Mouse (Mus musculus) adrenal gland, adult 2 months (tissue): Measurements from ENCODE around the gene Cx3cr1. TPM values are rescaled to one million over a fixed set of nuclear protein-coding genes. Genes with fewer than 3 reads are reported as not detected.

Experiments
- DNase-seq: peaks from one replicate; pipeline ENCODE4 v3.0.0; 2021
- polyA plus RNA-seq: library from polyadenylated mRNA; depleted of rRNA; stranded (reverse); fragments of >200 nt; gene quantifications from 2 replicates; pipeline ENCODE4 v1.2.3, GENCODE M21; 2012
- total RNA-seq, 2 experiments: library from RNA; stranded (reverse); gene quantifications; 2 replicates each; pipeline ENCODE4 v1.2.3; 2021

The Cx3cr1 gene
- total and polyA plus RNA-seq, 3 experiments: 3.5 to 12.5 (median 10.8) TPM

DNA sequence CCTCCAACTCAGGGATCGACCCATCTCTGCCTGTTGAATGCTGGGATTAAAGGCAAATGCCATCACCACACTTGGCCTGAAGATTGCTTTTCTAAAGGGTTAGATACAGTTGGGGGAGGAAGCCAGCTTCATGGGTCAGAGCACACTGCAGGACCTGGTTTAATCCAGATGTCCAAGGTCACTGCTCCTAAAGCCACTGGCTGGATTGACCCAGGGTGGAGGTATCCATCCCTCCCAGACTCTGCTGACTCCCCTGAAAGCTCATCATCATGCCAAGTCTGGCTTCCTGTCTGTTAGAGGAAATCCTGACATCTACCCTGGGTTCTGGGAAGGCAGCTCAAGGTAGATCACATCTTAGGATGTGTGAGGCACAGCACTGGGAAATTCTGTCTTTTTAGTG, 70.9 kb downstream of the Cx3cr1 start:
- DNase-seq: no peak

DNA sequence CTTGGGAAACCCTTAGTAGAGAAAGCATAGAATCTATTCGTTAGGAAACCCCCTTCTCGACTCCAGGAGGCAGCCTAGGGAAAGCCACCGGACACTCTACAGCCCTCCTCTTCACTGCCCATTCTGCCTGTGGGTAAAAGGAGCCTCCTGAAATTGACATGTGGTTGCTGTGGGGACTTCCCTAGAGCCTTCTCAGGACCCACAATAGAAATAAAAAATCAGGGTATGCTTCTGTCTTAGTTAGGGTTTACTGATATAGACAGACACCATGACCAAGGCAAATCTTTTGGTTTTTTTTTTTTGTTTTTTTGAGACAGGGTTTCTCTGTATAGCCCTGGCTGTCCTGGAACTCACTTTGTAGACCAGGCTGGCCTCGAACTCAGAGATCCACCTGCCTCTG, 73.6 kb downstream of the Cx3cr1 start:
- DNase-seq: no peak

DNA sequence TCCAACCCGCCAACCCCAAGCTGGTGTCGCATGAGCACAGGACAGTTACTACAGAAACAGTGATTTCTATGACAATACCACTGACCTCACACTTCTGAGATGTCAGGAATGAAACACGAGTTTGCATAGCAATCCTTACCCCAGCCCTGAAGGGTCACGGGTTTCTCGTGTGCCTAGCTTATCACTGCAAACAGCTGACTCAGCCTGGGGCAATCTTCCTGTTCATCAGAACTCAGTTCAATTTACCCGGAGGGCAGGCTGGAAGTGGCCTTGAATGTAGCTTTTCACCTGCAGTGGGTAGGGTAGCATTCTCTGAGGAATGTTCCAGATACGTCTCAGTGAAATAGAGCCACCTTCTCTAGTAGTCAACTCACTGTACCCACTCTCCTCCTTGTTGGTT, 75.5 kb downstream of the Cx3cr1 start:
- no peak for DNase-seq

DNA sequence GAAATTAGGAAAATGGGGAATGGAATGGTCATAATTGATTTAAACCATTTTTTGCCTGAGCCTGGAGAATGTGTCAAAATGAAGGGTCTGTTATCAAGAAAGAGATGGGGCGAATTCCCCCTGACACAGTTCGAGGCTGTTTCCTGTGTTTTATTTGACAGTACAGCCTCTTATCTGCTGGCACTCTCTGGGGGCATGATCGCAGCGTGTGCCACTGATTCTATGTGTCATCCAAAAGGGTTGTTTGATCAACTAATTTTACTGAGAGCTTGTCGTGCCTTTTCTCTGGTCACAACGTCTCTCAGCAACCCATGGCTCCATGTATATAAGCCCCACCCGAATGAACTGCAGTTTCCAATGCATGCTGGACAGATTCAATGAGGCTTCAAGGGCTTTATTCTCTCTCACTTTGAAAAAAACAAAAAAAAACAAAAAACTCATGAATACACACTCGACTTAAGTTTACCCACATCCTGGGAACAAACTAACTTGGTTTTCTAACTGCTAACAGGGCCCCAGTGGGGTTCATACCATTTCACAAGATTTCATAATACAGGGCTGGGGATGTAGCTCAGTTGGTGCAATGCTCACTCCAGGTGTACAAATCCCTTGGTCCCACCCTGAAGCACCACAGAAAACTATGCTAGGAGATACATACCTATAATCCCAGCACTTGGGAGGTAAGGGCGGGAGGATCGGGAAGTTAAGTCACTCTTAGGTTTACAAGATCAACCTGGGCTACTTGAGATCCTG, 76.4 kb downstream of the Cx3cr1 start:
- DNase-seq: no peak

DNA sequence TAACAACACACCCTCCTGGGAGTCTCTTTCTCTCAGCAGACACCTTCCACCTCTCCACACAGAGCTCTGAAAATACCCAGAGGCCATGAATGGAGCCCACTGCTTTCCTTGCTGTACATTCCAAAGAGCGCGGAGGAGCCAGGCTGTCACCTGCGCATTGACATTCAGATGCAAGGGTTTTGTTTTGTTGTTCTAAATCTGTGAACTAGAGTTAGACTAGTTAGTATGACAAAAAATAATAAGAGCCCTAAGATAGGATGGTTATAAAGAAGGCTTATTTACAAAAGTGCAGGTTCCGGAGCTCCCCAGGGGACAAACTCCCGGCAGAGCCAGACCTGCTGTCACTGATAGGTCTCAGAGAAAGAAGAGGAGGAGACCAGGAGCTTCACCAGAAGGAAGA, 78.4 kb downstream of the Cx3cr1 start:
- no peak for DNase-seq

DNA sequence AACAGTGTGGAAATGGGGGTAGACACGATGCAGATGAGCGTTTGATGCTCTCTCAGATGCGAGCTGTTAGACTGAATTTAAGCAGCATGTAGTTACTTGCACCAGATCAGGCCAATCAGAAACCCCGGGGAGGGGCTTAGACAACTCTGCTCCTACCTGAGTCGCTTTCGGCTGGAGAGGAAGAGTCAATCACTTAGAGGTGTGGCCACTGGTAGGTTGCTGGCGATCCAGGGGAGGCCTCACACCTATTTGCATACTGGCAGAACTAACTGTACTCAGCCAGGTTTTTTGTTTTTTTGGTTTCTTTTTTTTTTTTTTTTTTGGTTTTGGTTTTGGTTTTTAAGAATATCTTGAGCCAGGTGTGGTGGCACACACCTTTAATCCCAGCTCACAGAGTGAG, 81.4 kb downstream of the Cx3cr1 start:
- no peak for DNase-seq

DNA sequence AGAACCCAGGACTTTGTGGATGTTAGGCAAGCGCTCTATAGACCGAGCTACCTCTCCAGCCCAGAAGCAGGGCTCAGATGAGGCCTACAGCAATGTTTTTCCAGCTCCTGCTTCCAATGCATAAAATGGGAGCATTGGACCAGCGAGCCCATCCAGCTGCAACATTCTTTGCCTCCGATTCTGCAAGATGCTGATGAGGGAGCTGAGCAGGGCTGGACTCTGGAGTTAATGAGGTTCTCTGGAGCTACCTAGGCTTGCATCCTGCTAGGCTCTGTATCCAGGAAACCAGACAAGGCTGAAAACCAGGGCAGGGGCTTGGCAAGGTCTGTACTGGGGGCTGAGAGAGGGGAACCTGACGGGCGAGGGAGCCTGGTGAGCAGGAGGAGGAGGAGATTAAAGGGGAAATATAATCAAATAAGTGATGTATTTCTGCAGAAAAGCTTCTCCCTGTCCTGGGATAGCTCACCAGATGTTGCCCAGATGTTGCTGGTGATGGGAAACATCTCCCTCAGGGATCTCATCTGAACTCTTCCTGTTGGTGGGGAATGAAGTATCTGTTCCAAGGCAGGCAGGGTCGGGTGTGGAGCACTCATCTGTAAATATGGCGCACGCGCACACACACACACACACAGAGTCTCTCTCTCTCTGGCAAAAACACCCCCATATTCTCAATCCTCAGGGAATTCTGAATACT, 83.7 kb downstream of the Cx3cr1 start:
- no peak for DNase-seq

DNA sequence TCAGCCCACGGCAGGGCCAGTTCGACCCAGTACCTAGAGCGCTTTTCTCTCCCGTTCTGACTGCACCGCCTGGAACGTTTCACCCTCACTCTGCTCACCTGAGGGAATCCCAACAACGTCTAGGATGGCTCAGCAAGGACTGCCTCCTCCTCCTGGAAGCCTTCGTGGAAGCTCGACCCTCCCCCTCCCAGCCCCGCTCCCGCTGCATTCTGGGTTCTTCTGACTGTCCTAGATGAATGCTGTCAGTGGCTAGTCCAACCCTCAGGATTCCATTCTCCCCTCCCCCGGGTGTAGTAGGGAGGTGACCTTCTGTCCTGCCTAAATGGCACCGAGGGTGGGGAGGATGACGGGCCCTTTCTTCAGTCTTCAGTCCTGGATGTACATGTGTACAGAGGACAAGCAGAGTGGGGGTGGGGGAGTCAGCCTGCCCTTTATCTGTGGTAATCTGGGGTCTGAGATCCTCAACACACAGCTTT, 85.1 kb downstream of the Cx3cr1 start, which contains the start of gene Csrnp1:
TSS of gene Csrnp1 (minus strand) at position 123 of the 476 bp plus-strand sequence.
- peak; percentile 65 for DNase-seq

DNA sequence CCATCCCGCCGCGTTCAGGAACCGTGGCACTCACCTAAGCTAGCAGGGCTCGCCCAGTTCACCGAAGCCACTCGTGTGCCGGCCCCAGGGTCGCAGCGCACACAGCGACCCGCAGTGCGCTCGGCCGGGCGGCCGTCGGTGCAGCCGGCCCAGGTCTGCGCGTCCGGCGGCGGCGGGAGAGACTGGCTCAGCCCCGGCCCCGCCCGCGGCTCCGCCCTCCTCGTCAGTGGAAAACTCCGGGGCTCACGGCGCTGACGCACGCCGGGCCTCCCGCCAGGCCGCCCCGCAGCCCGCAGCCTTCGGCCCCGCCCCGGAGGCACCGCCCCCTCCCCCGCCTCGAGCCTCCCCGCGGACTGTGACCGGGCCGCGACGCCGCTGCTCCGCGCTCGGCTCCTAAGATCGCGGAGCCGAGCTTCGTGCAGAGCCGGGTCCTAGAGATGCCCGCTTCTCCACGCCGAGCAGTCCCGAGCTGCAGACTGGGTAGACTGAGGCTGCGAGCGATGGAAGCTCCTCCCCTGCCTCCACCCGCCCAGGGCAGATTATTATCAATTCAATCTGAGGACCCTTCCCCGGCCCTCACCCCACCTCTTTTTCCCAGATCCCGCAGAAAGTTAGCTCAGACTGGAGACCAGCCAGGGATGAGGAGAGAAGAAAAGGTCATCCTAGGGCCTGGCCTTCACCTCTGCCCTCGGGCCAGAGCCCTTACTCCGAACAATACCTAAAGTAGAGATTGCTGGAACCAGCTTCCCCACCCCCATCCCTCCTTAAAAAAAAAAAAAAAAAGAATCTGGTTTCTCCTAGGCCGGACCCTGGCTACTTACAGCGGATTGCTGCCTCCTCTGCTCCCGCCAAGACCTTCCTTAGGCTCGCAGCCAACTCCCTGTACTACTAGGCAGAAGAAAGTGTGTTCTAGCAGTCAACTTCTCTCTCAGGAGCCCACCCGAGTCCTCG, 85.8 kb downstream of the Cx3cr1 start:
- peak; percentile 97 for DNase-seq

DNA sequence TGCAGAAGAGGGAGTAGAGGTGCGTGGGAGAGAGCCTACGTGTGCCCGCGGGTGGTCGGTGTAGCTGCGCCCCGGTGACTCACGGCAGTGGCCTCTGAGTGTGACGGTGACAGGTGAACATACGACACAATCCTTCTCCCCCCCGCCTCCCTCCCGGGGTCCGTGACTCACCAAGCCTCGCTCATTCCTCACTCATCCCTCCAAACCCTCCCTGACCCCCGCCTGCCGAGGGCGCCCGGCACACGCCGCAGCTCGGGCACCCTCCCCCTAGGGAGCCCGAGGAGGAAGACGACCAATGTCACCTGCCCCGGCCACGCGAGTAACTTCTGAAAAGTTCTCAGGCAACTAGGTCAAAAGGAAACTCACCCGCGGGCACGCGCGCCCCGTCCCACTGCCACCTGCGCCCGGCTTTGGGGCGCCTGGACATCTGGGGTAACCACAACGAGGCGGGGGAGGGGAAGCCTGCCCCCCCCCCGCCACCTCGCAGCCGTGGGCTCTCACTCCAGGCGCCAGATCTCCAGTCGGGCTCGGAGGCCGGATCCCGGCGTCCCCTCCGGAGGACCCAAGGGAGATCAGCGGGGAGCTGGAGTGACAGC, 86.6 kb downstream of the Cx3cr1 start:
- DNase-seq: peak; percentile 89

DNA sequence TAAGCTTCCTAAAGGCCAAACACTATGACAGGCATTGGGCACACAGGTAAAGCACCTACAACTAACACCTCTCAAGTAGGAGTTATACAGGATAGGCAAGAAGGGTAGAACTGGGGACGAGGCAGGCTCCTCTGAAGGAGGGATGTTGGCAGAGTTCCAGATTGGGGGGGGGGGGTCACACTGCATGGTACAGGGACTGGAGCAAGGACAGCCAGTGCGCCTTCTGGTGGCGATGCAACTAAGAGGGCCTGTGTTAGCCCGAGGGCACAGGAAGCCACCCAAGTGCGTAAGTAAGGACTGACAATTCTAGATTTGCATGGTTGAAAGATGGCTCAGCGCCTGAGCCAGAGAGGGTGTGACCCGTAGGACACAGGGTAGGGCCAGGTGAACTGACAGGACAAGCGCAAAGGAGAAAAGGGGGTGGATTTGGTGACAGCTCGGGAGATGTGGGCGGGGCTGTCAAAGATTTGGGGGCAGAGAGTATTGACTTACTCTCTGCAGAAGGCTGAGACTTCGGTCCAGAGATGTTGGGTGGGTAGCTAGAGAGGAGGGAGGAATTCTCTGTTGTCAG, 87.4 kb downstream of the Cx3cr1 start:
- peak; percentile 74 for DNase-seq

DNA sequence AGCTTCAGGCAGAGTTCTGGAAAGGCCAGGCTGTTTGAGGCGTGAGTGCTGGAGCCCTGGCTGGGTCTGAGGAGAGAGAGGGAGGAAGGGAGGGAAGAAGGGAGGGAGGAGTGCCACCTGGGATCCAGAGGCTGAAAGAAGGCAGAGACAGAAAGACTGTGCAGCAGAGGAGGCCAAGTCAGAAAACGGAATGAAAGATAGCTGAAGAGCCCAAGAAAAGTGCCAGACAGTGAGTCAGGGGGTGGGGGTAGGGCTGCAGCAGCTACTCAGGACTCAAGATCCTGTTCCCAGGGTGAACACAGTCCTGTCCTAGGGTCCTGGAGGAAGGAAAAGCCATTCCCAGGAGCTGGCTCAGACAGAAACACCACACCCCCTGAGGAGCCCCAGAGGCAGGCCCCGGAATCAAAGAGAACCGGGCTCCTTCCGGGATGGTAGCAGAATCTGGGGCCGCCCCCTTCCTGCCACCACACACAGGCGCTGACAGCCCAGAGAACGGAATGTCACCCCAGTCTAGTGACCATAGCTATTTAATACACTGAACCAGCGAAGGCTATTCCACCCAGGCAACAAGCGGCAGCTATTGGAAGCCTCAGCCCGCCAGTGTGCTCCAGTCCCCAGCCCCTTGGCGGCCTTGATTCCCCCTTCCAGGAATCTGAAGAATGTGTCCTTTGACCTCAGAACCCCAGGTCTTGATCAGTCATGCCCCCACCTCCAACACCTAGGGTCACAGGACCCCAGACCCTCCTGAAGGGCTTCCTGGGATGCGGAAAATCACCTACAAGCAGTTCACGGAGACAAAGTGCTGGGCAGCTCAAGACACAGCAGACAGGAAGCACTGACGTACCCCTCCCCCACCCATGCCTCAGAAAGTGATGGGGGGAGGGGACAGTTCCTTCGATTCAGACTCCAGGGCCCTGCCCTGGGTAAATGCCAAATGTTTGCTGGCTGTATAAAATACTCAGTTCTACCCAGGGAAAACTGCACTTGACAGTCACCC, 88.2 kb downstream of the Cx3cr1 start:
- DNase-seq: peak; percentile 88

DNA sequence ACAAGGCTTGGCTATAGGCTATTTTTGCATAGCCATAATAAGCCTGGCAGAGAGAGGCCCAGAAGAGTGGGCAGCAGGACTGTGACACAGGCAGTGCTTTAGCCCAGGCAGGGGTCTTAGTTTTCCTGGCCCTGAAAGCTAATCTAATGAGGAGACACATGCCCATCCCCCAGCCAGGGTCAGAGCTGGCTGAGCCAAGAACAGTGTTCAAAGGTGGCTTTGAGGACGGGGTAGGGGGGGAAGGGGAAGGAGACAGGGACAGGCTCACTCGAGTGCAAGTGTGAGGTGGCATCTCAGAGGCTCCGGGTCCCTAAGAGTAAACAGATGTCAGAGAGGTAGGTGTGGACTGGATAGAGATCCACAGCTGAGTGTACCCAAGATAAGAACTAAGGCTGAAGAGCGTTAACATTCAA, 88.9 kb downstream of the Cx3cr1 start:
- peak; percentile 39 for DNase-seq

DNA sequence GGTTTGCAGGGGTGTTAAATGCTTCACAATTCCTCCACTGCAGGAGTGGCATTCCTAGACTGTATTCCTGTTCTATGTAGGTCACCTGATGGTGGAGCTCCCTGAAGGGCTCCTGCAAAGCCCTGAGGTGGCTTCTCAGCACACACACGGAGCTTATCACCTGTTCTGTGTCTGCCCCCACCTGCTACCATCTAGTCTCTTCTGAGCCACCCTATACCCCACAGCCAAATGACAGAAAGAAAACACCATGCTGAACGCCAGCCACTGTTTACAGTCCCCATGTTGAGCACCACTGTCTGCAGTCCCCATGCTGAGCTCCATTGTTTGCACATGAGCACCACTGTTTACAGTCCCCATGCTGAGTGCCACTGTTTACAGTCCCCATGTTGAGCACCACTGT, 89.9 kb downstream of the Cx3cr1 start:
- DNase-seq: no peak

DNA sequence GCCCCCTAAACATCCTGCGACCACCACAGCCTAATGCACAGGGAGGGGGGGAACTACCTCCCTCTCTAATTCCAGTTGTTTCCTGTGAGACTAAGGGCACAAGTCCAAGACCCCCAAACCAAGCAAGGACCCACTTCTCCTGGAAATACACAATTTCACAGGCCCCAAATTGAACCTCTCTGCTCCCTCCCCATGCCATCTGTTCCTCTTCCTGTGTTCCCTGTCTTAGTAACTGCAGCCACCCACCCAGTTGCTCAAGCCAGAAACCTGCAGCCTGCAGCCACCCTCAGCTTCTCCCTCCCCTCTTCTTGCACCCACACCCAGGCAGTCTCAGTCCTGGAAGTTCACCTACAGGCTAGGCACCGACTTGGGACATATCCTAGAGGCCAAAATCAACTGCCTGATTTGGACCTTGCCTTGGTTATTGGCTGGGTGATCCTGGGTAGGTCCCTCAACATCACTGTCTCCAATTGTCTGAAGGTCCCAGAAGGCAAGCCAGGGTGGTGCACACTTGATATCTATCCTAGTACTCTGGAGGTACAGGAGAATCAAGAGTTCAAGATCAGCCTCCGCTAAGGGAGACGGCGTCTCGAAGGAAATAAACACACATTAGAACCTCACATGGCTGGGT, 90.8 kb downstream of the Cx3cr1 start:
- no peak for DNase-seq

DNA sequence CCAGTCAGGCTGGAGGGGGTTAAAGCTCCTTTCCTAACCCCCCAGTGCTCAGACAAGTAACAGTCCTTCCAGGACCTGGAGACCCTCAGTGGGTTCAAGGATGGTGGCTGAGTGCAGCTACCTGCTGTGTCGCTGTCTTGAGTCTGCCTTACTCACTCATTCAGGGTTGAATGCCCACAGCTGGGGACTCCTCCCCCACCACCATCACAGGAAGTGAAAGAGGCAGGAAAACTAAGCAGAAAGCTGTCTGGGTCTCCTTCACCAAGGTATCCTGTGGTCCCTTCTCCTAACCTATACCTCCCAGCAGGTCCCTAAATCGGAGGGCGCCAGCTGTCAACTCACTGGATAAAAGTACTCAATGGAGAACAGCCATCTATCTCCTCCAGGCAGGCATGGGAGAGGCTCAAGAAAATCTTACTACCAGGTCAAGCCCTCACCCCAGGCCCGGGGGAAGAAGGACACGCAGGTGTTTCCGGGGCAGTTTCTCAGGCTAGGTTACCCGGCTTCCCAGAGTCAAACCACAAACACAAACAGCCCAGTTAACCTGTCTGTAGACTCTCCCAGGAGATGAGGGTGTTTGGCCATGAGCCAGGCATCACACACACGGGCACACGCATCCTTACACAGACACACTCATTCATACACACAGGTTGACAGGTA, 91.4 kb downstream of the Cx3cr1 start:
- DNase-seq: no peak

DNA sequence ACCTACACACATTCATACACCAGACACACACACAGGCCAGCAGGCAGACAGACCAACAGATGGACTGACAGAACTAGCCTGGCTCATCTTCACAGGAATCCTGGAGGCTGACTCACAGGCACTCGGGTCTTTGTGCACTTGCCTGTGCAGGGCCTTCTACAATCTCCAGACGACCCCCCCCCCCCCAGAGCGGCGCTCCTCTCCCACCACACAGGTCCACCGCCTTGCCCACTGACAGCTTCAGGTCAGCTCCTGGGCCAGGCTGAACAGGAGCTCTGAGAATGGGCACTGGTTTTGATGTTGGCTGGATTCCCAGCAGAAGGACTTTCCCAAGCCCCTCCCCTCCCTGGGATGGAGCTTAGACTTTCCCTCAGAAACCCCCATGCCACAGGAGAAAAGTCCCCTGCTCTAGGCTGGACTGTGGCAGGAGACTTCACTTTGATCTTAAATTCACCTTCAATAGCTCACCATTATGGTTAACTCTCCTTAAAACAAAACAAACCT, 92.1 kb downstream of the Cx3cr1 start:
- peak; percentile 32 for DNase-seq

DNA sequence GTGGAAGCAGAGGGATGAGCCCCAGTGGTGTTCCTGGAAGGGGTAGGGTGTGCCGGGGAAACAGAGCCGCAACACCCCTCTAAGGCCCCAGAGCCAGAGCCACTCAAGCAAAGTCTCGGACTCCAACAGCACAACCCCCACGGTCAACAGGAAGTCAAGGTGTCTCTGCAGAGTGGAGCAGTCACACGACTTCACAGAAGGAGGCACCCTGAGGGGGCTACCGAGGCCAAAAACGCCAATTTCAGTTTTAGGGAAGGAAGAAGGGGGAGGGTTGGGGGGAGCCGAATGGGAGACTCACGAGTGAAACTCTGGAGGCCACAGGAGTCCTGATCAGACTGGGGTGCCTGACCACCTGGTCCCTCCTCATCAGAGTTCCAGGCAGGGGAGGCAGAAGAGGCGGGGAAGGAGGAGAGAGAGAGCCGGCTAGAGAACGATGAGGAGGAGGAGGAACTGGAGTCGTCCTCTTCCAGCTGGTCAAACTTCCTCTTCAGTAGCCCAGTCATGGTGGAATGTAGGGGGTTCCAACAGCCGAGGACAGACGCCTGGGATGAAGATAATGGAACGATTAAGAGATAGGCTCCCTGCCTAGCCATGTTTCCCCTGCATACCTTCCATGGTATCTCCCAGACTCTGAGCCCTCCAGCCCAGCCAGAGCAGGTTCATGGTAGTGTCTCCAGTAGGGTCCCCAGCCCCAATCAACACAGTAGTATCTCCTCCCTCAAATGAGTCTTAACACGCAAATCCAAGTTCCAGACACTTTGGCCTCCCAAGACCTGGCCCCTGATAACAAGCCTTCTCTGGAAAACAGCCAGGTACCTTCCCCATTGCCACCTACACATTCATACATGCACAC, 92.7 kb downstream of the Cx3cr1 start:
- DNase-seq: no peak
